25 mouse cellular contexts compared by ENCODE assay signal in the genomic region with DNA sequence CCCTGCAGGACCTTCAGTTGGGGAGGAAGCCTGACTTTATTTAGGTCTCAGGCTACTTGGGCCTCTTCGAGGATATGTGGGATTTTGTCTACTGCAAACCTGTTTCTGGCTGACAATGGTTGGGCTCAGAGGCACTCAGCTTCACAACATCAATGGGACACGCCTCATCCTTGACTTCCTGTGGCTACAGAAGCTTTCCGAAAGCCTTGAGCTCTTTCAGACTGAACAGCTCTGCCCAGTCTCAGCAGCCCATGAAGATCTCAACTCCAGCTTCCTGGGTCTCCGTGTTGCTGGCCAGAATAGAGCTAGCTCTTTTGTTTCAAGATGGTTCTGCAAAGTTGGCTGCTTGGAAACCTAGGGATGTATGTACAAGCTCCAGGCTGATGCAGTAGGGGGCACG. TPM values are rescaled to one million over a fixed set of nuclear protein-coding genes. Genes with fewer than 3 reads are reported as not detected.
DNase-seq lines count a peak whose midpoint lies in the region; ATAC-seq and TF ChIP-seq lines count a peak whose summit lies in the region.
"Had no signal": no experiment of that assay in that cellular context is flagged by ENCODE, and none has a peak within 500 bp of the region (broad histone marks: within the 10 kb centered on the region; RNA-seq: fewer than 3 reads in every experiment).

No protein-coding gene starts in this region.

- no peak for TF ChIP-seq POLR2A in thymus, adult 2 months (IDR thresholded peaks at IDR 0.05; ENCODE audit: control insufficient read depth, extremely low read depth, insufficient read depth, low read length, poor library complexity)

- no peaks in the 10 kb centered on the region for H3K36me3 ChIP-seq in thymus, adult 2 months (ENCODE audit: control insufficient read depth, insufficient read depth, low read length)
- 0 out of 2 replicates have a peak, but pooled peaks cover 3% of the 10 kb centered on the region for H3K36me3 ChIP-seq in stomach, postnatal 0 days (ENCODE audit: control insufficient read depth, insufficient read depth, low read length)
- H3K36me3 ChIP-seq: embryonic facial prominence, embryonic 12.5 days; forebrain, embryonic 15.5 days; G1E; hindbrain, embryonic 15.5 days had no signal

- H3K27ac ChIP-seq in thymus, adult 2 months (ENCODE audit: control insufficient read depth, insufficient read depth, low read length) = no peak overlapping the region; the same call in 1 of the 2 replicates
- 0 out of 2 replicates have a peak overlapping the region, but pooled peaks have one; percentile 9 for H3K27ac ChIP-seq in stomach, postnatal 0 days (replicated peaks)
- H3K27ac ChIP-seq: embryonic facial prominence, embryonic 12.5 days; forebrain, embryonic 15.5 days; heart, embryonic 13.5 days; hindbrain, embryonic 15.5 days had no signal

- no peak for TF ChIP-seq CTCF in thymus, adult 2 months (IDR thresholded peaks at IDR 0.05; ENCODE audit: borderline replicate concordance, control insufficient read depth, extremely low read depth, insufficient read depth, low read length, poor library complexity)
- TF ChIP-seq CTCF in stomach, postnatal 0 days (IDR thresholded peaks at IDR 0.05; ENCODE audit: low read depth) = no peak

- ATAC-seq in activated CD4-positive, CD25-positive, alpha-beta regulatory T cell, adult 4 months = peak; percentile 16
- ATAC-seq in stomach, postnatal 0 days (ENCODE audit: low FRiP score, low TSS enrichment) = no peak
- no peak for ATAC-seq in megakaryocyte progenitor cell, adult 5-6 weeks (replicated peaks; ENCODE audit: poor library complexity)
- ATAC-seq: forebrain, embryonic 15.5 days; inflammation-experienced regulatory T-cells, adult 6 months had no signal

- WGBS in thymus, adult 2 months = 32% methylated on average over 5 of the region's 5 CpGs
- WGBS in stomach, postnatal 0 days = 72% methylated on average over 5 of the region's 5 CpGs

- peak; percentile 26 for DNase-seq in thymus, postnatal 0 days (ENCODE audit: low spot score)
- DNase-seq in thymus, adult 2 months = no peak
- peak; percentile 49 for DNase-seq in CD4-positive, CD25-positive, alpha-beta regulatory T cell, adult 2 months (ENCODE audit: low read depth, low spot score)
- no peak for DNase-seq in stomach, postnatal 0 days (ENCODE audit: low spot score)
- no peak for DNase-seq in gastrocnemius, postnatal 4 days (ENCODE audit: low spot score in 2 of 2)
- no peak for DNase-seq in left cerebral cortex, adult 18-20 months (ENCODE audit: low spot score in 2 of 2)
- DNase-seq: adrenal gland, postnatal 10 days; cerebellum, adult 11-12 months; cerebellum, adult 9-10 months; cerebellum, postnatal 25 days; gastrocnemius, postnatal 14 days; heart, postnatal 36 days had no signal

- H3K4me1 ChIP-seq in thymus, adult 2 months (replicated peaks; ENCODE audit: control insufficient read depth, insufficient read depth, low read length) = peaks cover 21% of the 10 kb centered on the region
- no peaks in the 10 kb centered on the region for H3K4me1 ChIP-seq in stomach, postnatal 0 days (replicated peaks; ENCODE audit: control insufficient read depth, insufficient read depth)
- H3K4me1 ChIP-seq: embryonic facial prominence, embryonic 12.5 days; forebrain, embryonic 15.5 days; heart, embryonic 13.5 days; hindbrain, embryonic 15.5 days had no signal

- H3K27me3 ChIP-seq in thymus, adult 2 months (ENCODE audit: control insufficient read depth, insufficient read depth, low read length) = no peaks in the 10 kb centered on the region
- H3K27me3 ChIP-seq in stomach, postnatal 0 days (ENCODE audit: control insufficient read depth, insufficient read depth, low read length) = no peaks in the 10 kb centered on the region
- H3K27me3 ChIP-seq: embryonic facial prominence, embryonic 12.5 days; forebrain, embryonic 15.5 days; hindbrain, embryonic 15.5 days had no signal

- H3K4me3 ChIP-seq in thymus, adult 2 months (ENCODE audit: control insufficient read depth, insufficient read depth, low read length) = no peak overlapping the region
- no peak overlapping the region for H3K4me3 ChIP-seq in stomach, postnatal 0 days (ENCODE audit: low read depth, low read length)
- H3K4me3 ChIP-seq: embryonic facial prominence, embryonic 12.5 days; forebrain, embryonic 15.5 days; heart, embryonic 13.5 days; hindbrain, embryonic 15.5 days had no signal

- no peak overlapping the region for H3K4me2 ChIP-seq in stomach, postnatal 0 days (replicated peaks; ENCODE audit: low read depth)
- H3K4me2 ChIP-seq: embryonic facial prominence, embryonic 12.5 days; forebrain, embryonic 15.5 days; heart, embryonic 13.5 days; hindbrain, embryonic 15.5 days had no signal

- no peak for TF ChIP-seq EP300 in stomach, postnatal 0 days (optimal IDR thresholded peaks at IDR 0.05)

- no peak overlapping the region for H3K9ac ChIP-seq in stomach, postnatal 0 days (ENCODE audit: low read length)
- H3K9ac ChIP-seq: embryonic facial prominence, embryonic 12.5 days; forebrain, embryonic 15.5 days; heart, embryonic 13.5 days; hindbrain, embryonic 15.5 days had no signal

- H3K9me3 ChIP-seq in stomach, postnatal 0 days (ENCODE audit: control insufficient read depth, low read length) = no peaks in the 10 kb centered on the region
- H3K9me3 ChIP-seq: embryonic facial prominence, embryonic 12.5 days; forebrain, embryonic 15.5 days; G1E; heart, embryonic 13.5 days; hindbrain, embryonic 15.5 days had no signal

RNA-seq across cellular contexts. Expression of a gene that starts 9.2 kb away (rescaled TPM):
- polyA plus RNA-seq in thymus, postnatal 0 days (2015; fragmentation: Nextera tagmentation; extraction: Ambion mirVana) = 6.2 and 6.7 TPM in 2 replicates
- polyA plus RNA-seq in thymus, adult 2 months (2012; rRNA removed) = 23.1 and 26.5 TPM in 2 replicates
- polyA plus RNA-seq in activated CD4-positive, CD25-positive, alpha-beta regulatory T cell, adult 4 months (2017; shearing (Covaris generic)) = 1 to 10 TPM; 5.5 to 9.3 TPM
- 4.8 and 5.6 TPM in 2 replicates for polyA plus RNA-seq in stomach, postnatal 0 days (2015; fragmentation: Nextera tagmentation; extraction: Ambion mirVana)
- total RNA-seq in megakaryocyte progenitor cell, adult 5-6 weeks (2015) = 3.9 and 6.3 TPM in 2 replicates
- 2.6 and 2.9 TPM in 2 replicates for total RNA-seq in megakaryocyte progenitor cell, adult 5-6 weeks (2017)
- total RNA-seq in gastrocnemius, postnatal 4 days (2021) = 1 to 10 TPM; 3.4 to 4.4 TPM
- total RNA-seq in left cerebral cortex, adult 18-20 months (2021) = 1 to 10 TPM; 2.5 to 3.1 TPM
- polyA plus RNA-seq: G1E had no signal

RNA-seq across cellular contexts. Expression of a gene that starts 34.9 kb away (rescaled TPM):
- 8.8 and 10.1 TPM in 2 replicates for polyA plus RNA-seq in thymus, postnatal 0 days (2015; fragmentation: Nextera tagmentation; extraction: Ambion mirVana)
- polyA plus RNA-seq in thymus, adult 2 months (2012; rRNA removed) = 84.0 and 93.7 TPM in 2 replicates
- polyA plus RNA-seq in activated CD4-positive, CD25-positive, alpha-beta regulatory T cell, adult 4 months (2017; shearing (Covaris generic)) = under 1 TPM in 1 of 2 experiments, not detected in 1; 0.44 TPM
- 0.10 and 0.11 TPM in 2 replicates for polyA plus RNA-seq in stomach, postnatal 0 days (2015; fragmentation: Nextera tagmentation; extraction: Ambion mirVana)
- total RNA-seq in megakaryocyte progenitor cell, adult 5-6 weeks (2015) = not detected in 2 replicates
- total RNA-seq in megakaryocyte progenitor cell, adult 5-6 weeks (2017) = not detected in 2 replicates
- not detected for total RNA-seq in gastrocnemius, postnatal 4 days (2021)
- total RNA-seq in left cerebral cortex, adult 18-20 months (2021) = under 1 TPM in 1 of 2 experiments, not detected in 1; 0.28 TPM
- total RNA-seq: G1E; gastrocnemius, adult 18-20 months; gastrocnemius, postnatal 14 days; heart, postnatal 36 days had no signal
- polyA plus RNA-seq: C2C12; heart, embryonic 13.5 days; heart, postnatal 0 days had no signal

RNA-seq across cellular contexts. Expression of a gene that starts 36.5 kb away (rescaled TPM):
- polyA plus RNA-seq in thymus, postnatal 0 days (2015; fragmentation: Nextera tagmentation; extraction: Ambion mirVana) = 0.69 and 1.1 TPM in 2 replicates
- polyA plus RNA-seq in thymus, adult 2 months (2012; rRNA removed) = 0.93 and 1.8 TPM in 2 replicates
- not detected for polyA plus RNA-seq in activated CD4-positive, CD25-positive, alpha-beta regulatory T cell, adult 4 months (2017; shearing (Covaris generic))
- polyA plus RNA-seq in stomach, postnatal 0 days (2015; fragmentation: Nextera tagmentation; extraction: Ambion mirVana) = 0.65 and 1.1 TPM in 2 replicates
- 1.5 and 4.4 TPM in 2 replicates for total RNA-seq in megakaryocyte progenitor cell, adult 5-6 weeks (2015)
- total RNA-seq in megakaryocyte progenitor cell, adult 5-6 weeks (2017) = 1.3 and 3.2 TPM in 2 replicates
- total RNA-seq in gastrocnemius, postnatal 4 days (2021) = not detected
- not detected for total RNA-seq in left cerebral cortex, adult 18-20 months (2021)
- total RNA-seq: gastrocnemius, adult 18-20 months; gastrocnemius, postnatal 14 days; heart, postnatal 36 days had no signal
- polyA plus RNA-seq: C2C12; forebrain, embryonic 11.5 days; forebrain, embryonic 15.5 days; G1E; heart, postnatal 0 days; hindbrain, embryonic 11.5 days; hindbrain, embryonic 15.5 days; inflammation-experienced regulatory T-cells, adult 6 months had no signal

Comparison
In these comparisons a context has a peak if more than half of its experiments do, and no peak if none do; other contexts are left out.
1. DNase-seq: peak in thymus, postnatal 0 days (single experiment) and CD4-positive, CD25-positive, alpha-beta regulatory T cell, adult 2 months (single experiment); none in thymus, adult 2 months (single experiment), stomach, postnatal 0 days (single experiment), gastrocnemius, postnatal 4 days (0 of 2) and left cerebral cortex, adult 18-20 months (0 of 2).